Mouse (Mus musculus) midbrain, embryonic 11.5 days (tissue): ENCODE measurements at regions not wholly inside any gene's neighbourhood (a gene's known extent, or its start where the extent isn't known, plus 50 kb on each side); places are given as distances from the start of the nearest gene placed in this dataset.

Experiments used
- ATAC-seq: fragments of 200-750 bp; cut with Nextera tagmentation; 2 replicates; pipeline ENCODE4 v1.8.0; 2017; ENCODE audit warnings: moderate TSS enrichment, moderate library complexity; ENCODE audit not compliant: low FRiP score
- DNase-seq: peaks from one replicate; pipeline ENCODE4 v3.0.0; 2015; ENCODE audit warnings: low spot score; ENCODE audit errors: missing footprints
- H3K27ac ChIP-seq: fragments of 300-500 bp; sonication (generic); 2 replicates; pipeline ENCODE4 v1.5.1; 2014; ENCODE audit warnings: low read depth, low read length
- H3K27me3 ChIP-seq: fragments of 300-500 bp; sonication (generic); 2 replicates; pipeline ENCODE4 v1.6.1; 2014; ENCODE audit warnings: mild to moderate bottlenecking, low read length, moderate library complexity, mixed read lengths; ENCODE audit not compliant: control insufficient read depth, insufficient read depth
- H3K36me3 ChIP-seq: fragments of 300-500 bp; sonication (generic); 2 replicates; pipeline ENCODE4 v1.6.1; 2014; ENCODE audit warnings: mild to moderate bottlenecking, low read length, moderate library complexity, mixed read lengths; ENCODE audit not compliant: control insufficient read depth, insufficient read depth
- H3K4me1 ChIP-seq: fragments of 300-500 bp; sonication (generic); 2 replicates; pipeline ENCODE4 v1.6.1; 2014; ENCODE audit warnings: low read length; ENCODE audit not compliant: control insufficient read depth, insufficient read depth
- H3K4me2 ChIP-seq: fragments of 300-500 bp; sonication (generic); 2 replicates; pipeline ENCODE4 v1.6.1; 2014; ENCODE audit warnings: mild to moderate bottlenecking, moderate library complexity
- H3K4me3 ChIP-seq: fragments of 300-500 bp; sonication (generic); 2 replicates; pipeline ENCODE4 v1.5.1; 2014; ENCODE audit warnings: low read depth, low read length
- H3K9ac ChIP-seq: fragments of 300-500 bp; sonication (generic); 2 replicates; pipeline ENCODE4 v1.6.1; 2014; ENCODE audit warnings: low read length
- H3K9me3 ChIP-seq: fragments of 300-500 bp; sonication (generic); 2 replicates; pipeline ENCODE4 v1.6.1; 2016; ENCODE audit warnings: low read length; ENCODE audit not compliant: control insufficient read depth
- WGBS: fragments of 180-500 bp; shearing (Covaris S2); extraction: QIAGEN DNeasy Blood & Tissue Kit; methylation state at CpG from one replicate; pipeline ENCODE4 v1.1.7; 2014; 5-methylcytosine and 5-hydroxymethylcytosine counted together

- Histone ChIP-seq H3K4me1 (no peaks in the 10 kb centered on the region), H3K9me3 (no peaks in the 10 kb centered on the region), H3K27ac (no peak overlapping the region), H3K9ac (no peak overlapping the region), H3K4me3 (no peak overlapping the region), H3K4me2 (no peak overlapping the region), H3K36me3 (no peaks in the 10 kb centered on the region), H3K27me3 (no peaks in the 10 kb centered on the region)
- no peak for ATAC-seq
- DNase-seq, result no peak
- 66% methylated on average over 3 of the region's 3 CpGs for WGBS
These were observed 253.9 kb downstream of the Qdpr start for GRCm38 (mm10) chr5:45196159-45196558.

- no peak for DNase-seq
- Histone ChIP-seq H3K27me3 (no peaks in the 10 kb centered on the region), H3K4me3 (no peak overlapping the region), H3K9ac (no peak overlapping the region), H3K4me1 (no peaks in the 10 kb centered on the region), H3K4me2 (no peak overlapping the region), H3K36me3 (no peaks in the 10 kb centered on the region), H3K27ac (no peak overlapping the region), H3K9me3 (no peaks in the 10 kb centered on the region)
- no peak for ATAC-seq
These were observed 257.7 kb downstream of the Qdpr start for GRCm38 (mm10) chr5:45192287-45192686.

GRCm38 (mm10) chr5:45173035-45173755 is 276.8 kb downstream of the Qdpr start:
- Histone ChIP-seq H3K4me1 (no peaks in the 10 kb centered on the region), H3K9ac (no peak overlapping the region), H3K9me3 (no peaks in the 10 kb centered on the region), H3K4me2 (no peak overlapping the region), H3K4me3 (no peak overlapping the region), H3K36me3 (no peaks in the 10 kb centered on the region), H3K27me3 (no peaks in the 10 kb centered on the region), H3K27ac (no peak overlapping the region)
- no peak for DNase-seq
- WGBS, result 66% methylated on average over 8 of the region's 8 CpGs
- no peak for ATAC-seq

GRCm38 (mm10) chr5:45159194-45159593 is 290.8 kb downstream of the Qdpr start:
- Histone ChIP-seq H3K9me3 (no peaks in the 10 kb centered on the region), H3K4me2 (no peak overlapping the region), H3K36me3 (no peaks in the 10 kb centered on the region), H3K27me3 (no peaks in the 10 kb centered on the region), H3K9ac (no peak overlapping the region), H3K4me1 (no peaks in the 10 kb centered on the region), H3K4me3 (no peak overlapping the region), H3K27ac (no peak overlapping the region)
- WGBS, result 90% methylated on average over 4 of the region's 4 CpGs
- ATAC-seq (no peak), DNase-seq (no peak)

GRCm38 (mm10) chr5:45154936-45155335 is 295.1 kb downstream of the Qdpr start:
- Histone ChIP-seq H3K4me1 (no peaks in the 10 kb centered on the region), H3K4me2 (no peak overlapping the region), H3K9ac (no peak overlapping the region), H3K4me3 (no peak overlapping the region), H3K36me3 (no peaks in the 10 kb centered on the region), H3K27ac (no peak overlapping the region), H3K27me3 (no peaks in the 10 kb centered on the region), H3K9me3 (no peaks in the 10 kb centered on the region)
- ATAC-seq, result no peak
- WGBS, result 66% methylated on average over 2 of the region's 2 CpGs
- DNase-seq, result no peak

- Histone ChIP-seq H3K9me3 (no peaks in the 10 kb centered on the region), H3K36me3 (no peaks in the 10 kb centered on the region), H3K4me1 (no peaks in the 10 kb centered on the region), H3K27ac (no peak overlapping the region), H3K4me3 (no peak overlapping the region), H3K4me2 (no peak overlapping the region), H3K27me3 (no peaks in the 10 kb centered on the region), H3K9ac (no peak overlapping the region)
- WGBS, result 93% methylated on average over 4 of the region's 4 CpGs
- ATAC-seq (no peak), DNase-seq (no peak)
These were observed 305.9 kb downstream of the Qdpr start for GRCm38 (mm10) chr5:45144186-45144585.

- H3K9me3 ChIP-seq, result no peaks in the 10 kb centered on the region
- H3K27ac ChIP-seq, result no peak overlapping the region
- DNase-seq (no peak), ATAC-seq (no peak)
- no peak overlapping the region for H3K4me2 ChIP-seq
- 0 out of 2 replicates have a peak, but pooled peaks cover 2% of the 10 kb centered on the region for H3K4me1 ChIP-seq
- 68% methylated on average over 10 of the region's 10 CpGs for WGBS
- H3K36me3 ChIP-seq, result no peaks in the 10 kb centered on the region
- no peak overlapping the region for H3K9ac ChIP-seq
- no peaks in the 10 kb centered on the region for H3K27me3 ChIP-seq
- no peak overlapping the region for H3K4me3 ChIP-seq
These were observed 312.6 kb downstream of the Qdpr start for GRCm38 (mm10) chr5:45137198-45137973.

GRCm38 (mm10) chr5:45136696-45137095 is 313.3 kb downstream of the Qdpr start:
- Histone ChIP-seq H3K4me2 (no peak overlapping the region), H3K4me1 (0 out of 2 replicates have a peak, but pooled peaks cover 2% of the 10 kb centered on the region), H3K9me3 (no peaks in the 10 kb centered on the region), H3K36me3 (no peaks in the 10 kb centered on the region), H3K27ac (no peak overlapping the region), H3K4me3 (no peak overlapping the region), H3K27me3 (no peaks in the 10 kb centered on the region), H3K9ac (no peak overlapping the region)
- no peak for ATAC-seq
- WGBS, result 54% methylated on average over 3 of the region's 3 CpGs
- no peak for DNase-seq

GRCm38 (mm10) chr5:45127971-45128370 is 322.1 kb downstream of the Qdpr start:
- 91% methylated on average over 8 of the region's 8 CpGs for WGBS
- ATAC-seq (no peak), DNase-seq (no peak)

More at GRCm38 (mm10) chr5:45127971-45128370, 322.1 kb downstream of the Qdpr start:
- no peak overlapping the region for H3K27ac ChIP-seq
- no peaks in the 10 kb centered on the region for H3K27me3 ChIP-seq
- H3K9ac ChIP-seq, result no peak overlapping the region
- H3K36me3 ChIP-seq, result no peaks in the 10 kb centered on the region
- H3K9me3 ChIP-seq, result no peaks in the 10 kb centered on the region
- H3K4me1 ChIP-seq, result no peaks in the 10 kb centered on the region
- H3K4me3 ChIP-seq, result no peak overlapping the region
- no peak overlapping the region for H3K4me2 ChIP-seq
